Mouse (Mus musculus) brain, embryonic 14.5 days (tissue): Measurements from ENCODE around the gene Ppp1r12a.

ENCODE experiments used
- CTCF ChIP-seq: fragments of 200-500 bp; IDR thresholded peaks from 2 replicates; pipeline ENCODE4 v1.5.1; 2012; ENCODE audit warnings: inconsistent platforms, mild to moderate bottlenecking, moderate library complexity, borderline replicate concordance; ENCODE audit not compliant: insufficient read depth, insufficient read length; ENCODE audit errors: extremely low read depth
- POLR2A ChIP-seq: fragments of 200-500 bp; IDR thresholded peaks from 2 replicates; pipeline ENCODE4 v1.6.1; 2012; ENCODE audit warnings: mild to moderate bottlenecking, inconsistent platforms, borderline replicate concordance; ENCODE audit not compliant: poor library complexity, insufficient read depth, insufficient read length, severe bottlenecking; ENCODE audit errors: extremely low read depth

GRCm38 (mm10) chr10:108156128-108156527 is 5.9 kb upstream of the Ppp1r12a start:
- TF ChIP-seq POLR2A (no peak), CTCF (no peak)
